Mouse (Mus musculus) cortical plate, adult 2 months (tissue): ENCODE data around the gene Kcnk2.

Source experiments
- CTCF ChIP-seq: fragments of 200-500 bp; IDR thresholded peaks from 2 replicates; pipeline ENCODE4 v1.5.1; 2011; ENCODE audit warnings: mild to moderate bottlenecking, control low read depth, low read length; ENCODE audit not compliant: insufficient read depth; ENCODE audit errors: extremely low read depth
- POLR2A ChIP-seq: fragments of 200-500 bp; IDR thresholded peaks from 2 replicates; pipeline ENCODE4 v1.6.1; 2011; ENCODE audit warnings: mild to moderate bottlenecking, low read length, control low read depth; ENCODE audit not compliant: insufficient read depth; ENCODE audit errors: extremely low read depth

DNA sequence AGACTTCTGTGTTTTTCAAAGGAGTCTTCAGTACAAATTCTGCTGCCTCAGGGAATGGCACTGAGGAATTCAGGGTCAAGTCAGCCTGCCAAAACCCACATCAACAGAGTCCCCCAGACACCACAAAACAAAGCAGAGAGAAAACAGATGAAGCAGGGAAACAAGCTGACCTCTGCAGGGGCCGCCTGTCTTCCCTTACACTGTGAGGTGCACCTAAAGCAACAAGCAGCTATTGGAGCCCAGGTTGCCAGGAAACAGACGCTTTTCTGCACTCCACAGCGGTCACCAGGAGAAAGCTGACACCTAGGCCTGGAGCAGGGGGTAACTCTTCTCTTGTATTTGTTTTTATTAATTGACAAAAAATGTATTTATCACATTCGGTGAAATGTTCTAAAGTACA is 28.5 kb upstream of the Kcnk2 start:
- no peak for TF ChIP-seq POLR2A
- no peak for TF ChIP-seq CTCF
